Mouse (Mus musculus): ENCODE measurements around the gene Dbp.

The Dbp gene

GRCm38 (mm10) chr7:45725151-45725550 lies 20.3 kb downstream of the Dbp start:
- no peak for DNase-seq (ENCODE audit: low spot score)

- DNase-seq (ENCODE audit: low spot score) = no peak
Observed at GRCm38 (mm10) chr7:45725713-45726112, 20.8 kb downstream of the Dbp start, which contains the start of gene Spaca4. Gene Spaca4 (minus strand): TSS chr7:45725813.

- no peak for DNase-seq (ENCODE audit: low spot score)
Observed at GRCm38 (mm10) chr7:45726419-45726818, 21.5 kb downstream of the Dbp start.

GRCm38 (mm10) chr7:45727625-45728024 lies 22.7 kb downstream of the Dbp start:
- no peak for DNase-seq (ENCODE audit: low spot score)

GRCm38 (mm10) chr7:45730727-45731431 lies 26.0 kb downstream of the Dbp start:
- peak; percentile 78 for DNase-seq (ENCODE audit: low spot score)

- no peak for DNase-seq (ENCODE audit: low spot score)
Observed at GRCm38 (mm10) chr7:45733477-45733876, 28.6 kb downstream of the Dbp start.

GRCm38 (mm10) chr7:45739162-45739763 lies 34.4 kb downstream of the Dbp start:
- DNase-seq (ENCODE audit: low spot score) = peak; percentile 84

GRCm38 (mm10) chr7:45739820-45740219 lies 34.9 kb downstream of the Dbp start:
- DNase-seq (ENCODE audit: low spot score) = no peak

GRCm38 (mm10) chr7:45741308-45741707 lies 36.4 kb downstream of the Dbp start:
- no peak for DNase-seq (ENCODE audit: low spot score)

GRCm38 (mm10) chr7:45741777-45742176 lies 36.9 kb downstream of the Dbp start:
- no peak for DNase-seq (ENCODE audit: low spot score)

GRCm38 (mm10) chr7:45742338-45742737 lies 37.5 kb downstream of the Dbp start:
- no peak for DNase-seq (ENCODE audit: low spot score)

- DNase-seq (ENCODE audit: low spot score) = peak; percentile 88
Observed at GRCm38 (mm10) chr7:45744387-45744786, 39.5 kb downstream of the Dbp start.

GRCm38 (mm10) chr7:45746518-45746917 lies 41.6 kb downstream of the Dbp start:
- DNase-seq (ENCODE audit: low spot score) = no peak

GRCm38 (mm10) chr7:45747450-45747849 lies 42.6 kb downstream of the Dbp start:
- no peak for DNase-seq (ENCODE audit: low spot score)

- no peak for DNase-seq (ENCODE audit: low spot score)
Observed at GRCm38 (mm10) chr7:45748110-45748509, 43.2 kb downstream of the Dbp start.

GRCm38 (mm10) chr7:45749401-45749800 lies 44.5 kb downstream of the Dbp start:
- no peak for DNase-seq (ENCODE audit: low spot score)

GRCm38 (mm10) chr7:45750162-45750561 lies 45.3 kb downstream of the Dbp start:
- no peak for DNase-seq (ENCODE audit: low spot score)

GRCm38 (mm10) chr7:45755703-45756102 lies 50.8 kb downstream of the Dbp start:
- no peak for DNase-seq (ENCODE audit: low spot score)

GRCm38 (mm10) chr7:45759400-45759799 lies 54.5 kb downstream of the Dbp start:
- DNase-seq (ENCODE audit: low spot score) = peak; percentile 11
